Mouse (Mus musculus) liver, embryonic 16.5 days (tissue): Measurements from ENCODE around the gene Adck1. TPM values are rescaled to one million over a fixed set of nuclear protein-coding genes. Genes with fewer than 3 reads are reported as not detected.

Experiments
- ATAC-seq: fragments of 200-750 bp; cut with Nextera tagmentation; 2 replicates; pipeline ENCODE4 v1.8.0; 2017; ENCODE audit warnings: low read depth, mild to moderate bottlenecking, moderate number of reproducible peaks, moderate library complexity
- H3K27ac ChIP-seq: fragments of 300-500 bp; sonication (generic); 2 replicates; pipeline ENCODE4 v1.5.1; 2014; ENCODE audit warnings: mild to moderate bottlenecking, low read length
- H3K27me3 ChIP-seq: fragments of 300-500 bp; sonication (generic); 2 replicates; pipeline ENCODE4 v1.6.1; 2014; ENCODE audit warnings: low read depth, low read length, mixed read lengths; ENCODE audit not compliant: control insufficient read depth, insufficient read depth
- H3K36me3 ChIP-seq: fragments of 300-500 bp; sonication (generic); 2 replicates; pipeline ENCODE4 v1.6.1; 2014; ENCODE audit warnings: mild to moderate bottlenecking; ENCODE audit not compliant: control insufficient read depth, insufficient read depth
- H3K4me1 ChIP-seq: fragments of 300-500 bp; sonication (generic); 2 replicates; pipeline ENCODE4 v1.6.1; 2014; ENCODE audit warnings: low read depth, low read length, mixed read lengths; ENCODE audit not compliant: control insufficient read depth
- H3K4me2 ChIP-seq: fragments of 300-500 bp; sonication (generic); 2 replicates; pipeline ENCODE4 v1.6.1; 2014; ENCODE audit warnings: low read depth, low read length, mixed read lengths
- H3K4me3 ChIP-seq: fragments of 300-500 bp; sonication (generic); 2 replicates; pipeline ENCODE4 v1.5.1; 2014; ENCODE audit warnings: low read depth, mild to moderate bottlenecking, low read length
- H3K9ac ChIP-seq: fragments of 300-500 bp; sonication (generic); 2 replicates; pipeline ENCODE4 v1.6.1; 2014; ENCODE audit warnings: low read depth, low read length
- H3K9me3 ChIP-seq: fragments of 300-500 bp; sonication (generic); replicated peaks from 2 replicates; pipeline ENCODE4 v1.6.1; 2016; ENCODE audit warnings: low read length; ENCODE audit not compliant: control insufficient read depth
- WGBS: fragments of 180-500 bp; shearing (Covaris S2); extraction: QIAGEN DNeasy Blood & Tissue Kit; methylation state at CpG from one replicate; pipeline ENCODE4 v1.1.7; 2014; ENCODE audit not compliant: insufficient replicate concordance; 5-methylcytosine and 5-hydroxymethylcytosine counted together
- polyA plus RNA-seq: library from polyadenylated mRNA; unstranded; fragments of >200 nt; fragmentation: Nextera tagmentation; extraction: Ambion mirVana; gene quantifications from 2 replicates; pipeline ENCODE4 v1.2.1, GENCODE M21; 2015

Gene Adck1
- polyA plus RNA-seq, 1 experiment from 2014 or later = 5.7 TPM

GRCm38 (mm10) chr12:88475833-88476232 lies 115.5 kb downstream of the Adck1 start:
- Histone ChIP-seq H3K27me3 (no peaks in the 10 kb centered on the region), H3K27ac (no peak overlapping the region), H3K4me2 (no peak overlapping the region), H3K4me3 (no peak overlapping the region), H3K36me3 (no peaks in the 10 kb centered on the region), H3K9me3 (no peaks in the 10 kb centered on the region), H3K9ac (no peak overlapping the region), H3K4me1 (no peaks in the 10 kb centered on the region)
- ATAC-seq = no peak
- 41% methylated on average over 3 of the region's 3 CpGs for WGBS

GRCm38 (mm10) chr12:88476702-88477101 lies 116.3 kb downstream of the Adck1 start:
- Histone ChIP-seq H3K36me3 (no peaks in the 10 kb centered on the region), H3K27me3 (no peaks in the 10 kb centered on the region), H3K9me3 (no peaks in the 10 kb centered on the region), H3K4me1 (no peaks in the 10 kb centered on the region), H3K9ac (no peak overlapping the region), H3K27ac (no peak overlapping the region), H3K4me3 (no peak overlapping the region), H3K4me2 (no peak overlapping the region)
- ATAC-seq = no peak
- 63% methylated on average over 6 of the region's 6 CpGs for WGBS

GRCm38 (mm10) chr12:88481657-88482056 lies 121.3 kb downstream of the Adck1 start:
- no peak overlapping the region for H3K4me3 ChIP-seq
- 46% methylated on average over 3 of the region's 3 CpGs for WGBS
- H3K4me1 ChIP-seq = no peaks in the 10 kb centered on the region
- no peaks in the 10 kb centered on the region for H3K9me3 ChIP-seq
- no peak overlapping the region for H3K27ac ChIP-seq
- H3K4me2 ChIP-seq = no peak overlapping the region
- H3K36me3 ChIP-seq = no peaks in the 10 kb centered on the region
- H3K27me3 ChIP-seq = no peaks in the 10 kb centered on the region
- no peak overlapping the region for H3K9ac ChIP-seq
- ATAC-seq = no peak

- no peaks in the 10 kb centered on the region for H3K9me3 ChIP-seq
- no peak overlapping the region for H3K4me3 ChIP-seq
Observed at GRCm38 (mm10) chr12:88490881-88491280, 130.5 kb downstream of the Adck1 start.

More at GRCm38 (mm10) chr12:88490881-88491280, 130.5 kb downstream of the Adck1 start:
- no peaks in the 10 kb centered on the region for H3K4me1 ChIP-seq
- H3K9ac ChIP-seq = no peak overlapping the region
- H3K27me3 ChIP-seq = no peaks in the 10 kb centered on the region
- ATAC-seq = no peak
- no peak overlapping the region for H3K27ac ChIP-seq
- 57% methylated on average over 2 of the region's 2 CpGs for WGBS
- no peaks in the 10 kb centered on the region for H3K36me3 ChIP-seq
- no peak overlapping the region for H3K4me2 ChIP-seq

Other genes with a start within 250 kb of the Adck1 start
- gene Gm10436, start 178.4 kb upstream of the Adck1 start, polyA plus RNA-seq = not detected in 2 replicates
- not detected in 2 replicates for gene Gm8332, start 110.5 kb upstream of the Adck1 start, polyA plus RNA-seq
- not detected in 2 replicates for gene Gm5662, start 86.1 kb upstream of the Adck1 start, polyA plus RNA-seq
- gene Gm5039, start 36.5 kb upstream of the Adck1 start, polyA plus RNA-seq = not detected in 2 replicates